Mouse (Mus musculus) monocyte, adult 5-6 weeks (primary cell): ENCODE results near the gene Procr. TPM values are rescaled to one million over a fixed set of nuclear protein-coding genes. Genes with fewer than 3 reads are reported as not detected.
A peak's percentile ranks its signal among the peaks of the same experiment; 100 is the strongest.
"Not testable (repeated sequence)": the region's sequence is repeated elsewhere in the genome, so short reads cannot be mapped to it uniquely, and the experiment has no call there.

Source experiments
- ATAC-seq: fragments of 153-309, 156-312 bp; replicated peaks from 2 replicates; pipeline ENCODE4 v1.8.0; 2017; ENCODE audit warnings: mild to moderate bottlenecking; ENCODE audit not compliant: low TSS enrichment, insufficient number of reproducible peaks, severe bottlenecking, poor library complexity, low FRiP score
- total RNA-seq: library from RNA; stranded (forward); fragments of 200-1000, 200-491, 200-594 nt; gene quantifications from 3 replicates; pipeline ENCODE4 v1.2.3, GENCODE M21; 2017

Procr gene
- not detected in 3 replicates for total RNA-seq

- peak; percentile 45; the same call in 1 of the 2 replicates for ATAC-seq
These were observed at the start of gene Procr for GRCm38 (mm10) chr2:155751014-155751786. Gene Procr (plus strand): TSS chr2:155751117.

- no peak for ATAC-seq
These were observed 49.5 kb upstream of the Procr start for GRCm38 (mm10) chr2:155701399-155701919.

DNA sequence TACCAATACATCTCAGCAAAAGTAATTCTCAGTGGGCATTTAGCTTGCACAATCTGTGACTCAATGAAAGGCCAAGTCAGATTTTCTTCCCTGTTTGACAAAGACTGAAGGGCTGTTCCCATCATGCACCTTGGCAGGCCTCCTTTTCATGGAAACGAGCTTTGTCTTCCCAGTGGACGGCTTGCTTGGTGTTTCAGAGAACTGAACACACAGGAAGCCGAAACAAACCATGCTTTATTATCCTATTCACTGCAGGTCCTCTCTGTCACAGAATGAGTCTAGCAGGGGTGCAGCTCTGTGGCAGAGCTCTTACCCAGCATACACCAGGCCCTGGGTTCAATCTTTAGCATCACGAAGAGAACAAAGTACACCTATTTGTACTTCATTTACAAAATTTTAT is 47.3 kb upstream of the Procr start:
- ATAC-seq: no peak

DNA sequence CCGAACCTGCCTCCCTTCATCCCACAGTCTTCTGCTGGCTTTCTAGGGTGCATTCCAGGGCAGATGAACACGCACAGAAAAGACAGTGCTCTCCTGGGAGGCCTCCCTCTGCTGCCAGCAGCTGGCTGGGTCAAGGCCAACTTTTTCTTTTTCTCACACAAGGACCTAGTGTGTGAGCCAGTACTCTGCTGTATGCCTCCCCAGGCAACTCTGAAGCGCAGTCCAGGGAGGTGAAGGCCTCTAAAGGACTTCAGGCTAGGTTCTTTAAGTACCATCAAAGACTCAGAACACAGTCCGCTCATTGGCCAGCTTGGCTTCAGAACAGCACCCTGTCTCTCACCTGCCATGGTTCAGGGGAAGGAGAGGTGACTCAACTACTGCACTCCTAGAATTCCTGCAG is 43.7 kb upstream of the Procr start:
- ATAC-seq: no peak

GRCm38 (mm10) chr2:155710557-155710956 is 40.4 kb upstream of the Procr start:
- ATAC-seq: no peak

DNA sequence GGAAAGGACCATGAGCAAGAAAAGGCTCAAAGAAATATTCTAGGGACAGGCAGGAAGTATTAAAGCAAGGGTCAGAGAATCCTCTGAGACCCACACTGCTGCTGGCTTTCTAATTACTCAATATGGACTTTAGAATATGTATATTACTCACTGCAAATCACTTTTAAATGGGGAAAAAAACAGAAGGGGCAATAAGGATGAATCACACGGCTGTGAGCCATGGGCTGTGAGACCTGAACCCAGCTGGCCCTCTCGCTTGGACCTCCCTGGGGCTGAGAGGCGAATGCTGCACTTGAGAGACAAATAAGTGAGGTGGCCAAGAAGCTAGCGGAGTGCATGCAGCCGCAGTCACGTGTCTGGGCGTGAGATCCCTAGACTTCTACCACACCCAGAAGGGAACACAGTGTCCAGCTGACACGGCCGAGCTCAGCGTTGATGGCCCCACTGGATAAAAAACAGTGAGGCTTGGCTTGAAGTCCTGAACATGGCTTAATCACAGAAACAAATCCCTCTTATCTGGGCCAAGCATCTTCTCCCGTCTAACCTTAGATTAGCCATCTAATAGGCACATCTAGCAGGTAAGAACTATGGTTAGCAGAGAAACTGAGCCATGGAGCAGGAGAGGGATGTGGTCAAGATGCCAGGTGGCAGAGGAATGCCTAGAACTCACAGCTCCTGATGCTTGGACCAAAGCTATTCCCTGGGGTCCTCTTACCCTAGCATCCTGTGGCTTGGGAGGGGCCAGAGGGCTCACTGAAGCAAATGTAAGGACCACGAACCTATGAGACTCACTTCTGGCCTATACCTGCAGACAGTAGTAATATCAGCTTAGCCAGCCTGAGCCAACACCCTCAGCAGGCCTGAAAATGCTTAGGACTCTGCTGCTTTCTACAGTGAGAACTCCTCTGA is 33.6 kb upstream of the Procr start:
- ATAC-seq: no peak

- no peak for ATAC-seq
These were observed 30.3 kb upstream of the Procr start for GRCm38 (mm10) chr2:155720585-155720984.

DNA sequence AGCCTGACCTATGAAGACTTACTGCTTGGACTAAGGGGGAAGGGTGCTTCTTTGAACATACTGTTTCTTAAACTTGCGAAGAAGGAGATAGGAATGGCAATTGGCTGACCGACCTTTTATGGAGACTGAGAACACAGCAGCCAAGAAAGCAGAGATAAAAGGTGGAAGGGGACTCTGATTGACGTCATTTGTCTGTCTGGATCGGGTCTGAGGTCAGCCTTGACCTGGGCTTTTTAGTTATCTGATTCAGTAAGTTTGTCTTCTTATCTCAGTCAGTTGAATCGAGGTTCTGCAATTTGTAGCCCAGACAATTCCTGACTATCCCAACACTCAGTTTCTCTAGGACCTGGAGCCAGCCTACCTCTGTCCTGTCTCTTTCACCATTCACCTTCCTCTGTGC is 26.9 kb upstream of the Procr start:
- ATAC-seq: no peak

GRCm38 (mm10) chr2:155724526-155724925 is 26.4 kb upstream of the Procr start:
- no peak for ATAC-seq

GRCm38 (mm10) chr2:155726302-155726701 is 24.6 kb upstream of the Procr start:
- no peak for ATAC-seq

DNA sequence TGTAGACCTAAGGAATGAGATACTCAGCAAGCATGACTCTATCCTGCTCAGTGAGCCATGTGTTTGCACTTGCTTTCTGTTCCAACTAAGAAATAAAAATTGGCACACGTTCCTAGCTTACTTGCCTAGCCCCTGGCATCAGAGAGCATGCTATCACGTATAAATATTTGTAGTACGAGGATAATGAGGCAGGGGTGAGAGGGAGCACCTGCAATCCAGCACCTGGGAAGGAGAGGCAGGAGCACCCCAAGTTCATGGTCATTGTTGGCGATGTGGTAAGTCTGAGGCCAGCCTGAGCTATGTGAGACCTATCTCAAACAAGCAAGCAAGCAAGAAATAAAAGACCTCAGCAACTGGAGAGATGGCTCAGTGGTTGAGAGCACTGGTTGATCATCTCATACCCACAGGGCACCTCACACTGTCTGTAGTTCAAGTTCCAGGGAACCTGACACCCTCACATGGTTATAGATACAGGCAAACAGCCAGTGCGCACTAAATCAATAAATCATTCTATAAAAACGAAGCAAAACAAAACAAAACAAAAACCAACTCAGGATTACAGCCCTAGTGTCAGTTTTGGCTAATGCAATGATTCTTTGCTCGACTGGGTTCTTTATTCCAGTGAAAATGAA is 23.0 kb upstream of the Procr start:
- ATAC-seq: no peak

DNA sequence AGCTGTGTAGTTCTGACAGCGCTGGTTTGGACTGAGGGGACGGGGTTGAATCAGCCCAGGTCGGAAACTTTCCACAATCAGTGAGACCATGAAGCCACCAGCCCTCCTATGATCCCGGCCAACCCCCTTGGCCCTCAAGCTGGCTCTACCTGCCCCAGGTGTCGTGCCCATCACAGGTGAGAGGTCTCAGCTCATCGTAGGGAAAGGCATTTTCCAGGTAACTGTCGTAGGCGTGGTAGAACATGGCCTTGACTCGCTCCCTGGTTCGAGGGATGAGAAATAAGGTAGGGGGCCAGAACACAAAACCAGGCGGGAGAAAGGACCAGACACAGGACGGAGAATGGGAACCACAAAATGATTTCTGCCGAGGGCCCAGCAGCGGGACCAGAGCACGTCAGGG is 22.2 kb upstream of the Procr start:
- ATAC-seq: no peak

DNA sequence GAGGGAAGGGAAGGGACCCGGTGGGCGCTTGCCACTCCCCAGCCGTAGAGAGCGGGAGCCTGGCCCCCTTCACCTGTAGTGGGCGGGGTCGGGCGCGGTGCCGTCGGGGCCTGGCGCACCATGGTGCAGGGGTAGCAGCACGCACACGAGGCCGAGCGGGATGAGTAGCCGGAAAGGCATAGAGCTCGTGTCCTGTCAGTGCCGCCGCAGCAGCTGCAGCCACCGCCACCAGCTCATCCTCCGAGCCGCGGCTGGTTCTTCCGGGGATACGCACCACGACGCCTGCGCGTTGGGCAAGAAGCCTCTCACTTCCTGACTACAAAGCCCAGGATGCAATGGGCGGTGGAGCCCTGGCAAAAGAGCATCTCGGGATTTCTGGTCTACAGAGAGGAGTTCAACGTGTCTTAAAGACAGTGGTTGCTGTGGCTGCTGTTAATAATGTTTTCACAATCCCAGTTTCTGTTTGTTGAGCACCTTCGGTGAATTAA is 21.7 kb upstream of the Procr start, which contains the start of gene Edem2:
Gene Edem2 (minus strand): TSS at position 318 of the 488 bp plus-strand sequence.
- ATAC-seq: peak; percentile 100

DNA sequence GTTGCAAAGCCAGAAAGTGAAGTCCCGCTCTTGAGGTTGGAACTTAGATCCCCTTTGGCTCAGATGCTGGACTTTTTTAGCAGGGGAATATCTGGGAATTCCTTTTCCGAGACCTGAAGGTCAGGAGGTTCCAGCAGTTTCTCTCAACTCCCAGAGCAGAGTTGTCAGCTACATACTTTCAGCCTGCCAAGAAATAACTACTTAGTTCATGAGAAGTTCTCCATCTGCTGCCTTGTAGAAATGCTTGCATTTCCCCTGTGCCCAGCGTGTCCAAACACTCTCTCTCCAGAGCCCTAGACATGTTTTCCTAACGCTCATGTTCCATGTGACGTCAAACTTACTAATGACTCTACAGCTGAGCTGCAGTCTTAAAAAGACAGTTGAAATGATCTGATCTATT is 15.8 kb upstream of the Procr start:
- ATAC-seq: no peak

GRCm38 (mm10) chr2:155735766-155736165 is 15.2 kb upstream of the Procr start, which contains the start of gene Gm17581:
Gene Gm17581 (minus strand): TSS chr2:155735866.
- ATAC-seq: not testable (repeated sequence)

GRCm38 (mm10) chr2:155736936-155737335 is 14.0 kb upstream of the Procr start:
- no peak for ATAC-seq

GRCm38 (mm10) chr2:155737803-155738202 is 13.1 kb upstream of the Procr start:
- no peak for ATAC-seq

GRCm38 (mm10) chr2:155742211-155742610 is 8.7 kb upstream of the Procr start:
- no peak for ATAC-seq

DNA sequence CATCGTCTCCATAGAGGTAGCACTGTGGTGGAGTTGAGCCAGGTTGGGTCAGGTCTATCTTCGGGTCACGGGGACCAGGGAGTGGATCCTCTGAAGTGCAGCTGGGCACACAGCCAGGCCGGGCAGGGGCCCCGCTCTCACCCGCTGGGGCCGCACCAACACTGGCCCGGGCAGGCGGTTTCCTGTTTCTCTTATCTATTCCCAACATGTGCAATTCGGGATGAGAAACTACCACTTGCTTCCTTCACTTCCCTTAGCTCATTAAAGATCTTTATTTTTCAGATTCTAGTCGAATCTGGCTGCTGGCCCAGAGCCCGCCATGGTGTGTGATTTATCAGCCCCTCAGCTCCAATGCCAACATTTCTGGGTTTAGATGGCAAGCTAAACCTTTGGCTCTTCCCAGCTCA is 8.0 kb upstream of the Procr start:
- ATAC-seq: no peak
